Mouse (Mus musculus): Measurements from ENCODE around the gene Phox2a. TPM values are rescaled to one million over a fixed set of nuclear protein-coding genes. Genes with fewer than 3 reads are reported as not detected.
A peak's percentile ranks its signal among the peaks of the same experiment; 100 is the strongest.

Gene Phox2a
- polyA plus RNA-seq, 1 experiment from 2014 or later: 0.32 TPM

DNA sequence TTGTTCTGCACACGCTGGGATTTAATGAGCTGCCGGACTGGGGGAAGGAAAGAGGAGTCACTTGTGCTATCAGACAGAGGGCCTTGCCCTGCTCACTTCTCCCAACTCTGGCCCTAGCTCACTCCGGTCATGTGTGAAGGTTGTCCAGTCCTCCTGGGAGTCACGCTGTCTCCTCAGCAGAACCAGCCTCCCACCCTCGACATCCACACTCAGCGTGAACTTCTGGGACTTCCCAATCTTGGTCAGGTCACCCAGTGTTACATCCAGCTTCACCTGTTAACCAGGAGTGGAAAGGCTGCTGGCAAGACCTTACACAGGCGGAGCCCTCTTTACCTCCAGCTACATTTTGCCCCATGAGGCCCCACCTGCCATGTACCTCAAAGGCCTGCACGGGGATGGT lies 13.3 kb downstream of the Phox2a start:
- H3K9me3 ChIP-seq: no peaks in the 10 kb centered on the region
- peaks cover 30% of the 10 kb centered on the region for H3K4me1 ChIP-seq
- no peak overlapping the region for H3K27ac ChIP-seq (replicated peaks)
- H3K4me3 ChIP-seq: no peak overlapping the region
- no peak overlapping the region for H3K9ac ChIP-seq
- 92% methylated on average over 8 of the region's 8 CpGs for WGBS
- no peaks in the 10 kb centered on the region for H3K27me3 ChIP-seq (replicated peaks)
- H3K4me2 ChIP-seq: no peak overlapping the region
- peaks cover 86% of the 10 kb centered on the region for H3K36me3 ChIP-seq
- ATAC-seq (ENCODE audit: extremely low read depth, insufficient number of reproducible peaks, low FRiP score, low TSS enrichment): no peak

DNA sequence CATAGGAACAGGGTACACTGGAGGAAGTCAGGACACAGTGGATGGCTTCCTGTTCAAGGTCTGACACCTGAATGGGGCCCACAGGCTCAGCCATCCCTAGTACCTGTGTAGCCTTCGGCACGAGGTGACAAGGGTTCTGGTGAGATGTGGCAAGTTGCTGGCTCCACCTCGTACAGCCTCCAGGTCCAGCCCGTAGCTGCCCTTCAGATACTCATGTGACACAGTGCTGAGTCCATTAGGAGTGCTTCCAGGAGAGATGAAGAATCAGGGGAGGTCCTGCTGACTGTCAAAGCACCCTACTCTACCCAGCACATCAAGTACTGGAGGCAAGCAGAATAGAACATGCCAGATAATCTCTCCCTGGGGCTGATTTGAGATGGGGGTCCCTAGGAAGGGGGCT lies 14.3 kb downstream of the Phox2a start:
- Histone ChIP-seq H3K4me3 (no peak overlapping the region), H3K9me3 (no peaks in the 10 kb centered on the region), H3K36me3 (peaks cover 76% of the 10 kb centered on the region), H3K4me2 (no peak overlapping the region), H3K27ac (replicated peaks) (no peak overlapping the region), H3K27me3 (replicated peaks) (no peaks in the 10 kb centered on the region), H3K4me1 (peaks cover 30% of the 10 kb centered on the region), H3K9ac (no peak overlapping the region)
- 82% methylated on average over 4 of the region's 4 CpGs for WGBS
- no peak for ATAC-seq (ENCODE audit: extremely low read depth, insufficient number of reproducible peaks, low FRiP score, low TSS enrichment)

DNA sequence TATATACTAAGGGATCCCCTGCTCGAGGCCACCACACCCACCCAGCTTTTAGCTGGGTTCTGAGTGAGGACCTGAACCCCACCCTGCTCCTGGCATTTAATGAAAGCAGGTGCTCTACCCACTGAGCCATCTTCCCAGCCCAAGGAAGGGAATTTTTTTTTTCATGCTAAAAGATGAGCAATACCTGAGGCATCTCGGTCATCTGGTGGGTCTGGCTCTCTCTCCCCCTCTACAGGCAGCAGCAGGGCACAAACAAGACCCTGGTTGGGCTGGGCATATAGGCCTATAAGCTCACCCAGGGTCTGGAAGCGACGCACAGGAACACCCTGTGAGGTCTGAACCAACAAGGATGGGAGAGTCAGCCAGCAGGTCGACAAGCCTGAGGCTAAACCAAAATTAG lies 15.2 kb downstream of the Phox2a start:
- H3K4me2 ChIP-seq: peak overlapping the region; percentile 72; the same call in 1 of the 2 replicates
- no peak for ATAC-seq (ENCODE audit: extremely low read depth, insufficient number of reproducible peaks, low FRiP score, low TSS enrichment)
- peaks cover 67% of the 10 kb centered on the region for H3K36me3 ChIP-seq
- H3K9ac ChIP-seq: 0 out of 2 replicates have a peak overlapping the region, but pooled peaks have one; percentile 99
- WGBS: 64% methylated on average over 5 of the region's 5 CpGs
- H3K4me1 ChIP-seq: peaks cover 30% of the 10 kb centered on the region
- no peaks in the 10 kb centered on the region for H3K9me3 ChIP-seq
- H3K27me3 ChIP-seq (replicated peaks): no peaks in the 10 kb centered on the region
- no peak overlapping the region for H3K4me3 ChIP-seq
- no peak overlapping the region for H3K27ac ChIP-seq (replicated peaks)

DNA sequence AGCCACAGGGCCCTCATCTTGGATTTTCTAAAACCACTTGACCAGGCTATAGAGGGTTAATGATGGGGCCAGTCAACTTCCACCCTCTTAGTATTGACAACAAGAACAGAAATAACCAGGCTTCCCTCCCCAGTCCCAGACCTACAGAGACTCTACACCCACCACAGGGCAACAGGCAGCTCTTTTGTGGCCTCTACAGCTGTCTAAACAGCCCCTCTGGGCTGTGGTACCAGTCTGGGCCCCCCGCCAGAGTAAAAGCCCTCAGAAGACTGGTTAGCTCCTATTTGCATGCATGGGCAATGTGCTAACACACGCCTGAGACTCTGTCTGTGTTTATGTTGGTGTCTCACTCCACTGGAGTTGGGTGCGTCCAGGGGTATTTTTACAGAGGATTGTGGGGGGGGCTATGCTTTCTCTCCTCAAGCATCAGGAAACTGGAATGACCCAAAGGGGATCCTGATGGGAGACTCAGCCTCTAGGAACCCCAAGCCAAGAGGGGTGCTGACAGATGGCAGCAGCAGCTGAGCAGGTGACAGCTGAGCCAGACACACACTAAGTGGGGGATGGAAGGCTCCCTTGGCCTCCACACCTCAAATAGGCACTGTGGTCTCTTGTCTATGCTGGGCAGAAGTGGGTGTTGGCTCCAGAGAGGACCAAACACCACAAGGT lies 15.9 kb downstream of the Phox2a start:
- Histone ChIP-seq H3K4me1 (peaks cover 36% of the 10 kb centered on the region), H3K4me2 (peak overlapping the region; percentile 72), H3K9ac (peak overlapping the region; percentile 99), H3K27ac (replicated peaks) (peak overlapping the region; percentile 99), H3K36me3 (peaks cover 60% of the 10 kb centered on the region), H3K4me3 (peak overlapping the region; percentile 96; the same call in 1 of the 2 replicates), H3K9me3 (no peaks in the 10 kb centered on the region), H3K27me3 (replicated peaks) (no peaks in the 10 kb centered on the region)
- ATAC-seq (ENCODE audit: extremely low read depth, insufficient number of reproducible peaks, low FRiP score, low TSS enrichment): no peak
- WGBS: 43% methylated on average over 3 of the region's 3 CpGs

DNA sequence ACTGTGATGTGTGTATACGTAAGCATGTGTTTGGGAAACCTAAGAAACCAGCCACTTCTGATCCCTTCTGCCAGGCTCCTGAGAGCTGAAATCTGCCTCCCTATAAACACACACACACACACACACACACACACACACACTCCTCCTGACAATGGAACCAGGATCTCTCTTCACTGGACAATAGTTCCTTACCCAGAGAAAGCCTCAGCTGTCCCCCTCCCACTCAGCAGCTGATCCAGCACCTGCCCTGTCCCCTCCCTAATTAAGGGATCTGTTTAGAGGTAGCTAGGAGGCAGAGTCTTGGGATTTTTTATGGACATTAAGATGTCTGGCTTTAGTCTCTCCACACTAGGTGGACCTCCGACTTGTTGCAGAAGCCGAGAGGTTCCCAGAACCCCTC lies 16.8 kb downstream of the Phox2a start:
- Histone ChIP-seq H3K4me3 (peak overlapping the region; percentile 96), H3K27ac (replicated peaks) (peak overlapping the region; percentile 99), H3K9me3 (no peaks in the 10 kb centered on the region), H3K36me3 (peaks cover 51% of the 10 kb centered on the region), H3K4me1 (peaks cover 36% of the 10 kb centered on the region), H3K9ac (peak overlapping the region; percentile 99), H3K4me2 (peak overlapping the region; percentile 72), H3K27me3 (replicated peaks) (no peaks in the 10 kb centered on the region)
- no peak for ATAC-seq (ENCODE audit: extremely low read depth, insufficient number of reproducible peaks, low FRiP score, low TSS enrichment)
- 51% methylated on average over 3 of the region's 3 CpGs for WGBS

DNA sequence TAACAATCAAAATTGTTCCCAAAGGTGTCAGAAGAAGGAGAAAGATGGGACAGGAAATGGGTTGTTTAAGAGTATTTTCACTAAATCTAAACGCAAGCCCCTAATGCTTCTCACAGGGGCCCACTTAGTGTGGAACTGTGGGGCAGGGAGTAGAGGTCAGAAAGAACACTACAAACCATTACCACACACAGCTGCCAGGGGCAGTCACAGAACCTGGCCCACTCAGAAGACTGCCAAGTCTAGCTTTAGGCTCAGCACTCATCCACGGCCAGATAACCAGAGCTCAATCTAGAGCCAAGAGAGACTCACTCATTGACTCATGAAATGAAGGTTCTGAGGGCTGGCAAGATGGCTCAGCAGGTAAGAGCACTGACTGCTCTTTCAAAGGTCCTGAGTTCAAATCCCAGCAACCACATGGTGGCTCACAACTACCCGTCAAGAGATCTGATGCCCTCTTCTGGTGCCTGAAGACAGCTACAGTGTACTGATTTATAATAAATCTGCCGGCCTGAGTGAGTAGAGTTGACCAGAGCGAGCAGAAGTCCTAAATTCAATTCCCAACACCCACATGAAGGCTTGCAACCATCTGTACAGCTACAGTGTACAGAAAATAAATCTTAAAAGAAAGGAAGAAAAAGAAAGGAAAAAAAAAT lies 17.5 kb downstream of the Phox2a start:
- Histone ChIP-seq H3K9me3 (no peaks in the 10 kb centered on the region), H3K4me1 (peaks cover 36% of the 10 kb centered on the region), H3K4me3 (peak overlapping the region; percentile 96), H3K4me2 (peak overlapping the region; percentile 72), H3K27me3 (replicated peaks) (no peaks in the 10 kb centered on the region), H3K9ac (peak overlapping the region; percentile 99), H3K27ac (replicated peaks) (peak overlapping the region; percentile 99), H3K36me3 (peaks cover 44% of the 10 kb centered on the region)
- ATAC-seq (ENCODE audit: extremely low read depth, insufficient number of reproducible peaks, low FRiP score, low TSS enrichment): no peak
- WGBS: 36% methylated on average over 5 of the region's 5 CpGs

DNA sequence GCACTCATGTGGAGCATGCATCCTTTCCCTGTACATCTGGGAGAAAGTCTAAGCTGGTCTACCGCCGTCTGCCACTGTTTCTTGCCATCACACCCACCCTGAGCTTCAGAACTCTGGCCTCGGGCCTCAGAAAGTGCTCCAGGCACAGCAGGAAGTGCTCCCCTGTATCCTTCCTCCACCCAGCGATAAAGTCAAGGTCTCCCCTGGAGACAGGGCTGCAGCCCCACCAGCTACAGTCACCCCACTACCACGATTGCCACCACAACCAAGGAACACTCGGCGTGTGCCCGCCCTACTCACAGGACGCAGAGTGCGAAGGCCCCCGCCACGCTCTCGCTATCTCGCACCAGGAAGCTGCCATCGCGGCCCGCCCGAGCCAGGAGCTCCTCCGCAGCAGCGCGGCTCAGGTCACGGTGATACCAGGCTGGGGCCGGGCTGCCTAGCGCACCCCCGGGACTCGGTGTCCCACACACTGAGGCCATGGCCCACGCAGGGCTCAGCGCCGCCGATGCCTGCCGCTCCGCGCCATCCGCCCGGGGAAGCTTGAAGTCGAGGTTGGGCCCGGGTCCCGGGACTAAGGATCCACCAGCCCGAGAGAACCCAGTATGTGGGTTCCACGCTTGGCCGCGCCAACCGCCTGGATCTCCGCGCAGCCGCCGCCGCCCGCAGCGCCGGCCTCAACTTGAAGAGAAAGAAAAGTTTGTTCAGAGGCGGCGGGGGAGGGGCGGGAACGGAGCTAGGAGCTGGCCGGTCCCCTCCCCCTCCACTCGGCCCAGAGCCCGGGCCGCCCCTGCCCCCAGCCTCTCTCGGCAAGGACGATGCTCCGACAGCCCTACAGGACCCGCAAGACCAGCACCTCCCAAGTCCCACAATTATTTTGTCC lies 18.4 kb downstream of the Phox2a start:
- Histone ChIP-seq H3K4me3 (peak overlapping the region; percentile 96), H3K9ac (peak overlapping the region; percentile 99), H3K4me2 (peak overlapping the region; percentile 72), H3K9me3 (no peaks in the 10 kb centered on the region), H3K27me3 (replicated peaks) (no peaks in the 10 kb centered on the region), H3K27ac (replicated peaks) (peak overlapping the region; percentile 99), H3K4me1 (peaks cover 36% of the 10 kb centered on the region), H3K36me3 (peaks cover 35% of the 10 kb centered on the region)
- peak; percentile 49 for ATAC-seq (ENCODE audit: extremely low read depth, insufficient number of reproducible peaks, low FRiP score, low TSS enrichment)
- WGBS: under 1% methylated on average over 63 of the region's 63 CpGs

DNA sequence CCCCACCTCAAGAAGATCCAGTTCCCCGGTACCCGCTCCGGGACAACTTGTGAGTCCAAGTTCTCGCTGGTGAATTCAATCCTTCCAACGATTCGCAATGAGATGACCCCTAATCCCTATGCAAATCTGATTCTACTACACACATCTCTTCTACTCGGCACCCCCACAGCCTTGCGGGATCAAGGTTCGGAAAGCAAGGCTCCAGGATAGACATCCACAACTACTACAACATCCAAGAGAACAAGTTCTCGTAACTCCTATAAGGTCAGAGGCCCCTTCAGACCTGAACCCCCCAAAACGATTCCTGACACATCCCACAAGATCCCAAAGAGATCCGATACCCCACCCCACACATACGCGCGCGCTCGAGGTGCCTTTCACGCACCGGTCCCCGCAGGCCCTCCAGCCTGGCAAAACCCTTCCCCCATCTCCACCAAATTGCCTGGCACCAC lies 19.1 kb downstream of the Phox2a start:
- H3K36me3 ChIP-seq: peaks cover 28% of the 10 kb centered on the region
- H3K4me1 ChIP-seq: peaks cover 36% of the 10 kb centered on the region
- peak overlapping the region; percentile 99 for H3K27ac ChIP-seq (replicated peaks)
- H3K9ac ChIP-seq: peak overlapping the region; percentile 99
- H3K4me2 ChIP-seq: peak overlapping the region; percentile 72
- peak overlapping the region; percentile 96 for H3K4me3 ChIP-seq
- WGBS: under 1% methylated on average over 20 of the region's 20 CpGs
- no peaks in the 10 kb centered on the region for H3K9me3 ChIP-seq
- no peak for ATAC-seq (ENCODE audit: extremely low read depth, insufficient number of reproducible peaks, low FRiP score, low TSS enrichment)
- H3K27me3 ChIP-seq (replicated peaks): no peaks in the 10 kb centered on the region

DNA sequence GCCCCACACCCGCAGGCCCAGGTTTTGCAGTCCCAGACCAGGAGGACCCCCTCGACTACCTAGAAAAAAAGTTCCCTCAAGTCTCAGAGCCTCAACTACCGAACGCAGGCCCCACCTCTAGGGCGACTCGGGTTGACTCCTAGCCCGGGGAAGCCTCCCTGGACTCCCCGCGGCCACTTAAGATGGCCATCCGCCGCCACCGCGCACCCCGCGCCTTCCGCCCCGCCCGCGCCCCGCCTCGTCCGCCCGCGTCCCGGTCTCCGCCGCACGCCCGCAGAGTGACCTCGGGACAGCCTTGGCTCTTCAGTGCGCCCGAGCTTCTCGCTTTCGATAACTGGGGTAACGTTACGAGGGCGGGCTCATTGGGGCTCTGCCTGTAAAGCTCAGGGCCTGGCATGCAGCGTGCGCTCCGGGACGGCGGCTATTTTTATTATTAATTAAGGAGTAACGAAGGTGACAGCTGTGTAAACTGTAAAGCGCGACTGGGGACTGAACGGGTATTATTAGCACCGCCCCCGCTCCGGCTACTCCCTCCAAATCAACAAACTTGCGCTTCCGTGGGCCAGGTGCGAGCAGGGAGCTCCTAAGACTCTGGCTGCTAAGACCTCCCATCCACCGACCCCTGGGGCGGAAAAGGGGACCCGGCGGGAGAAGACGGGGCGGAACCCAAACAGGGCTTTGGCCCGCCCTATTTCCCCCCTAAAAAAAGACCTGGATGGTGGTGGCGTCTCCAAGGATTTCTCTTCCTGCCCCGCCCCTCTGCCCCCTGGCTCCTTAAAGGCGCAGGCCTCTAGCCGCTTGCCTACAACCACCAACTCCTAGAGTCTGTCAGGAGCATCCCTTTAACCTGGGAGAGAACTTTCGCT lies 19.7 kb downstream of the Phox2a start, which contains the start of gene Inppl1:
TSS of gene Inppl1 (minus strand) at position 624 of the 866 bp plus-strand sequence.
- H3K9ac ChIP-seq: peak within 1 kb of the TSS; percentile 99
- under 1% methylated on average over 64 of the region's 64 CpGs for WGBS
- peak within 1 kb of the TSS; percentile 99 for H3K27ac ChIP-seq (replicated peaks)
- H3K9me3 ChIP-seq: no peaks in the 10 kb centered on the region
- H3K4me2 ChIP-seq: peak within 1 kb of the TSS; percentile 72
- no peaks in the 10 kb centered on the region for H3K27me3 ChIP-seq (replicated peaks)
- peaks cover 36% of the 10 kb centered on the region for H3K4me1 ChIP-seq
- H3K4me3 ChIP-seq: peak within 1 kb of the TSS; percentile 96
- ATAC-seq (ENCODE audit: extremely low read depth, insufficient number of reproducible peaks, low FRiP score, low TSS enrichment): peak; percentile 60; the same call in 1 of the 2 replicates
- H3K36me3 ChIP-seq: peaks cover 22% of the 10 kb centered on the region

DNA sequence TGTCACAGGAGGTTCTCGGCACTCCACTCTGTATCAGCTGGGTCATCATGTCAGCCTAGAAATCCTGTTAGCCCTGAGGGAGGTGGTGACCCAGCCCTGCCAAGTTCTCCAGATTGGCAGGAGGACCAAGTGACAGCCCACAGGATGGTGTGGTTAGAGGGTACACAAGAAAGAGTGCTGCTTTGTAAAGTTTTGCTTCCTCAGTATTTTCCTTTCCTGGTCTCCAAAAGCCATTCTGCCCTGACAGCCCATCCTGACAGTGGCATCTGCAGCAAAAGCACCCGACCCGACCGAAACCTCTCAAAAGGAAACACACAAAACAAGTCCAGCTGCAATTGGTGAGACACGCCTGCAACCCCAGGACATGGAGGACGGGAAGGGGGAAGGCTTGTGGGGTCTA lies 26.1 kb downstream of the Phox2a start:
- Histone ChIP-seq H3K27me3 (replicated peaks) (no peaks in the 10 kb centered on the region), H3K4me1 (no peaks in the 10 kb centered on the region), H3K4me2 (no peak overlapping the region), H3K4me3 (no peak overlapping the region), H3K9ac (no peak overlapping the region), H3K27ac (replicated peaks) (no peak overlapping the region), H3K9me3 (no peaks in the 10 kb centered on the region), H3K36me3 (no peaks in the 10 kb centered on the region; the same call in 1 of the 2 replicates)
- ATAC-seq (ENCODE audit: extremely low read depth, insufficient number of reproducible peaks, low FRiP score, low TSS enrichment): no peak
- 59% methylated on average over 6 of the region's 6 CpGs for WGBS
